Mouse (Mus musculus) midbrain, embryonic 15.5 days (tissue): Measurements from ENCODE around the gene Nfam1. TPM values are rescaled to one million over a fixed set of nuclear protein-coding genes. Genes with fewer than 3 reads are reported as not detected.
A peak's percentile ranks its signal among the peaks of the same experiment; 100 is the strongest.

Experiments used
- ATAC-seq: fragments of 200-750 bp; cut with Nextera tagmentation; replicated peaks from 2 replicates; pipeline ENCODE4 v1.8.0; 2017; ENCODE audit warnings: moderate TSS enrichment
- H3K27ac ChIP-seq: fragments of 300-500 bp; sonication (generic); 2 replicates; pipeline ENCODE4 v1.5.1; 2015; ENCODE audit warnings: mild to moderate bottlenecking, inconsistent platforms
- H3K27me3 ChIP-seq: fragments of 300-500 bp; sonication (generic); replicated peaks from 2 replicates; pipeline ENCODE4 v1.6.1; 2015; ENCODE audit warnings: inconsistent platforms
- H3K36me3 ChIP-seq: fragments of 300-500 bp; sonication (generic); replicated peaks from 2 replicates; pipeline ENCODE4 v1.6.1; 2015; ENCODE audit warnings: inconsistent platforms
- H3K4me1 ChIP-seq: fragments of 300-500 bp; sonication (generic); 2 replicates; pipeline ENCODE4 v1.6.1; 2015; ENCODE audit warnings: inconsistent platforms
- H3K4me2 ChIP-seq: fragments of 300-500 bp; sonication (generic); 2 replicates; pipeline ENCODE4 v1.6.1; 2015; ENCODE audit warnings: inconsistent platforms, mild to moderate bottlenecking, moderate library complexity
- H3K4me3 ChIP-seq: fragments of 300-500 bp; sonication (generic); 2 replicates; pipeline ENCODE4 v1.5.1; 2015; ENCODE audit warnings: mild to moderate bottlenecking, inconsistent platforms
- H3K9ac ChIP-seq: fragments of 300-500 bp; sonication (generic); 2 replicates; pipeline ENCODE4 v1.6.1; 2015; ENCODE audit warnings: mild to moderate bottlenecking, inconsistent platforms
- H3K9me3 ChIP-seq: fragments of 300-500 bp; sonication (generic); 2 replicates; pipeline ENCODE4 v1.6.1; 2016; ENCODE audit warnings: inconsistent platforms
- WGBS: fragments of 180-500 bp; shearing (Covaris S2); methylation state at CpG from one replicate; pipeline ENCODE4 v1.1.7; 2015; ENCODE audit warnings: mixed read lengths; 5-methylcytosine and 5-hydroxymethylcytosine counted together
- polyA plus RNA-seq: library from polyadenylated mRNA; unstranded; fragments of >200 nt; fragmentation: Nextera tagmentation; extraction: Ambion mirVana; gene quantifications from 2 replicates; pipeline ENCODE4 v1.2.1, GENCODE M21; 2015

Nfam1 gene
- polyA plus RNA-seq, 1 experiment from 2014 or later, result 2.9 TPM

DNA sequence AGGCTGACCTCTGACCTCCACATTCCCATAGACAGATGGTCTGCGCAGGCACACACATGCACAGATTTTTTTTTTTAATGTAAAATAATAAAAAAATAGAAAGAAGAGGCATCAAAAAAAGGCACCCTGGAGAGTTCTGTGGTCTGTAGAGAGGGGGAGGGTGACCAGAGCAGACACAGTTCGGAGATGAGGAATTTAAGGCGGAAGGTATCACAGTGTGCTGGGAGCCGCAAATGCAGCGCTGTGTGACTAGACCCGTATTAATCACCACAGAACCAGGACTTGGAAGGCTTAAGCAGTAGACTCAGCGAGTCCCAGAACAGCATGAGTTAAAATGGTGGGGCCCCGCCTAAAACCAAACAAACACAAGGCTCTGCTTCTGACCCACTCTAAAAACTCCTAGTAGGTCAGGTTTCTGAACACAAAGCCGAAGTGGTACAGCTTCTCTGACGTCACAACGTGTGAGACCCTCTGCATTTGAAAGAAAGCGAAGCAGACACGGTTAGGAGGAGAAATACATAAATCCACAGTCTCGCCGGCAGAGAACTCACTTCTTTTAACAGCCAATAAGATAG, 25.7 kb downstream of the Nfam1 start:
- no peak for ATAC-seq
- WGBS, result 44% methylated on average over 15 of the region's 15 CpGs
- no peak overlapping the region for H3K9ac ChIP-seq

DNA sequence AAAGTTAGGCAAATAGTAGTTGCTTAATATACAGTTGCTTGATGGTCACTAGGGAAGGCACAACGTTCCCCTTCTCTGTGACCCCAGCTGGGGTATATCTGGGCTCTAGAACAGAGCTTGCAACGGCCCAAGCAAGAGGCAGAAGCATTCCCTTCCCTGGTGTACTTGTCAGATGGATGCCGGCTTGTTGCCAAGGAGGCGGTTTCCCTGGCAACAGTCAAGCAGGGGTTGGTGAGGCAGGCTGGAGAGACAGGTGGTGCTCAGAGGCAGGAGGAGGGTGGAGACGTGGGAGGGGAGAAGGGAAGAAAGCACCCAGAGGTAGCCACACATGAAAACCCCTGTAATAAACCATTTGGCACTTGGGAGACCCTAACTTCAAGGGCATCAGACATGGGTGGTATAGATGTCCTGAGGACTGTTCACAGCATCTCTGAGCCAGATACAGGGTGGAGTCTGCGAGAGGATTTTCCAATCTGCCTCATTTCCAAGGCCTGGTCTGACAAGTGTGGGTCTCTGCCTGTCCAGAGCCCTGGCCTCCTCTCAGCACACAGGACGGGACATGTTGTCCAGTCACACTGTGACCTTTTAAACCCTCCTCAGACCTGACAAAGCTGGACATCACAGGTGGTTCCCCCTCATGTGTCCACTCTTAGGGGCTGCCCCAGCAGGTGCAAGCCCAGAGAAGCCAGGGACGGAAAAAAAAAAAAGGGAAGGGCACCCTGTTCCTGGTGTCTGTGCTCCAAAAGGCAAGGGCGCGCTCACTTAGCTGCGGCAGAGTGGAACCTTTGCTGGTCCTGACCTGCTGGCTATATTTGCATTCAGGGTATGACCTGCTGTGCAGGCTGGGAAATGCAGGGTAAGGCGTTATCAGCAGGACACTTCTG, 30.2 kb downstream of the Nfam1 start:
- H3K4me1 ChIP-seq, result peaks cover 26% of the 10 kb centered on the region
- peak; percentile 92 for ATAC-seq
- H3K9ac ChIP-seq, result peak overlapping the region; percentile 9; the same call in 1 of the 2 replicates
- no peaks in the 10 kb centered on the region for H3K9me3 ChIP-seq
- no peak overlapping the region for H3K4me2 ChIP-seq
- H3K36me3 ChIP-seq, result no peaks in the 10 kb centered on the region
- H3K27ac ChIP-seq, result peak overlapping the region; percentile 77
- no peak overlapping the region for H3K4me3 ChIP-seq
- H3K27me3 ChIP-seq, result peaks cover 4% of the 10 kb centered on the region; the same call in 1 of the 2 replicates
- WGBS, result 27% methylated on average over 12 of the region's 12 CpGs

More for the DNA sequence above, 25.7 kb downstream of the Nfam1 start:
- Histone ChIP-seq H3K9me3 (no peaks in the 10 kb centered on the region), H3K4me1 (peaks cover 35% of the 10 kb centered on the region), H3K4me2 (no peak overlapping the region), H3K27ac (no peak overlapping the region), H3K27me3 (peaks cover 2% of the 10 kb centered on the region; the same call in 1 of the 2 replicates), H3K4me3 (no peak overlapping the region), H3K36me3 (no peaks in the 10 kb centered on the region)

DNA sequence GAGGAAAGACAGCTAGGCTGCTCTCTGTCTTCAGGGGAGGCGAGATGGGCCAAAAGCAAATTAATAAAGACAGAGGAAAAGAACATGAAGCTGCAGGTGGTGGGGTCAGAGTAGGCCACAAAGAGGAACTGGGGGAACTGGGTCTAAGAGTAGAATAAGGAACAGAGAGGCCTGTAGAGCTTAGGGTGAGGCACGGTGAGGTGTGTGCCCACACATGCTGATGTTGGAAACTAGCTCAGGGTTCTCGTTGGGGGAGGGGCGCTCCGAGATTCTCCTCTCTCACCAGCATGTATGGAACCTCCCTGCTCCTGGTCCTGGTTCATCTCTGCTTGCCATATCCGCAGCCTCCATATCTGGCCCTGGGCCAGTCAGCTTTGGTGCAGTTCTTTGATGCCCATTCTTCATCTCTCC, 34.3 kb downstream of the Nfam1 start:
- 82% methylated on average over 6 of the region's 6 CpGs for WGBS
- no peak overlapping the region for H3K27ac ChIP-seq
- H3K36me3 ChIP-seq, result no peaks in the 10 kb centered on the region
- no peak overlapping the region for H3K4me2 ChIP-seq
- 0 out of 2 replicates have a peak, but pooled peaks cover 4% of the 10 kb centered on the region for H3K27me3 ChIP-seq
- no peak overlapping the region for H3K4me3 ChIP-seq
- no peaks in the 10 kb centered on the region for H3K9me3 ChIP-seq
- no peak overlapping the region for H3K9ac ChIP-seq
- no peak for ATAC-seq
- peaks cover 67% of the 10 kb centered on the region for H3K4me1 ChIP-seq

DNA sequence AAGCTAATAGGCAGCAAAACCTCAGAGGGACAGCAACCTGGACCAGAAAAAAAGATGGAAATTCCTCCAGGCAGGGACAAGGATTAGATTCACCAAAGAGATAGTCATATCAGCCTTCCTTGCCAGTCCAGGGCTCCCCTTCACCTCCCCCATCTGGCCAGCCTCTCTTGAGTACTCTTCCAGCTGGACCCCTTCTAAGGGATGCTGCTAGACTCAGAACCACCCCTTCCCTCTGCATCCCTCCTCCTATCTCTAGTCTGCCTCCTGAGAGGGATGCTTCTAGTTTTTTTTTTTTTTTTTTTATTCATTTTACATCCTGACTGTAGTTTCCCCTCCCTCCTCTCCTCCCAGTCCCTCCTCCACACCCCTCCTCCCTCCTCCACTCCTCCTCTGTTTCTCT, 36.7 kb downstream of the Nfam1 start:
- H3K4me1 ChIP-seq, result peaks cover 56% of the 10 kb centered on the region

DNA sequence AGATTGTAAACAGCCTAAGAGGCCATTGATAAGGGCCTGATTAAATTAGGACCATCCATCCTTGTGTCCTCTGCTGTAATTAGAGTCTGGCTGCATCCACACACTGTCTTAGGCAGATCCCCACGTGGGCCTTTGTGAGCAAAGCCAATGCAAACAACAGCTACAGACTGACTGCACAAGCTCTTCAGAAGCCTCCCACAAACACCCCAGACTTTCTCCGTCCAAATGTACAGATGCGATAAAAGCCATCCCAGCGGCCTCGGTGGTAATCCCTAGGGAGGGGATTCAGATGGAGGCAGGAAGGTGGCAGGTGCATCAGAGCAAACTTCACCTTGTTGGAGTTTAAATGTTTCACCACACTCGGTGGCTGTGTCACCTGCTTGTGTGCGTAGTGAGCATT, 37.9 kb downstream of the Nfam1 start:
- 0 out of 2 replicates have a peak, but pooled peaks cover 4% of the 10 kb centered on the region for H3K27me3 ChIP-seq
- no peak for ATAC-seq
- H3K9ac ChIP-seq, result no peak overlapping the region
- peak overlapping the region; percentile 53; the same call in 1 of the 2 replicates for H3K27ac ChIP-seq
- H3K4me1 ChIP-seq, result peaks cover 56% of the 10 kb centered on the region
- no peak overlapping the region for H3K4me2 ChIP-seq
- no peaks in the 10 kb centered on the region for H3K9me3 ChIP-seq
- no peaks in the 10 kb centered on the region for H3K36me3 ChIP-seq
- 36% methylated on average over 7 of the region's 7 CpGs for WGBS
- H3K4me3 ChIP-seq, result no peak overlapping the region

More for the DNA sequence above, 36.7 kb downstream of the Nfam1 start:
- H3K9me3 ChIP-seq, result no peaks in the 10 kb centered on the region
- no peak overlapping the region for H3K9ac ChIP-seq
- ATAC-seq, result no peak
- H3K36me3 ChIP-seq, result no peaks in the 10 kb centered on the region
- 0 out of 2 replicates have a peak, but pooled peaks cover 4% of the 10 kb centered on the region for H3K27me3 ChIP-seq
- no peak overlapping the region for H3K27ac ChIP-seq
- H3K4me2 ChIP-seq, result no peak overlapping the region
- no peak overlapping the region for H3K4me3 ChIP-seq

DNA sequence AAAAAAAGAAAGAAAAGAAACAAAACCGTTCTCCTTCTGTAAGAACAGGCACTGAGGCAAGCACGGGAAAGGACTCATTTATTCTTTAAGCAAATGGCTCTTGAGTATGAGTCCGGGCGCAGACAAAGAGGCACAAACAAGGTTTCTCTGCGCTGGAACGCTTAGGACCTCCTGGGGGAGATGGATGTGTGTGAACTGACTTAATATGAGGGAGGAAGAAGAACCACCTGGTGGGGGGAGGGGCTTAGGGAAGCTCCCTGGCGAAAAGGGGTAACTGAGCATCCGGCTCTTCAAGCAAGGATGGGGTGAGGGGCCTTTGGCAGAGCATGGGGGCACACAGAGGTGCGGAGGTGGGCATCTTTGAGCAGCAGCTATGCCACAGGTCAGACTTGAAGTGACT, 40.2 kb downstream of the Nfam1 start:
- no peak for ATAC-seq
- H3K4me2 ChIP-seq, result no peak overlapping the region
- H3K4me1 ChIP-seq, result peaks cover 66% of the 10 kb centered on the region
- H3K9ac ChIP-seq, result no peak overlapping the region
- H3K27ac ChIP-seq, result no peak overlapping the region; the same call in 1 of the 2 replicates
- WGBS, result 45% methylated on average over 9 of the region's 9 CpGs
- H3K27me3 ChIP-seq, result no peaks in the 10 kb centered on the region
- no peaks in the 10 kb centered on the region for H3K9me3 ChIP-seq
- no peaks in the 10 kb centered on the region for H3K36me3 ChIP-seq
- no peak overlapping the region for H3K4me3 ChIP-seq

DNA sequence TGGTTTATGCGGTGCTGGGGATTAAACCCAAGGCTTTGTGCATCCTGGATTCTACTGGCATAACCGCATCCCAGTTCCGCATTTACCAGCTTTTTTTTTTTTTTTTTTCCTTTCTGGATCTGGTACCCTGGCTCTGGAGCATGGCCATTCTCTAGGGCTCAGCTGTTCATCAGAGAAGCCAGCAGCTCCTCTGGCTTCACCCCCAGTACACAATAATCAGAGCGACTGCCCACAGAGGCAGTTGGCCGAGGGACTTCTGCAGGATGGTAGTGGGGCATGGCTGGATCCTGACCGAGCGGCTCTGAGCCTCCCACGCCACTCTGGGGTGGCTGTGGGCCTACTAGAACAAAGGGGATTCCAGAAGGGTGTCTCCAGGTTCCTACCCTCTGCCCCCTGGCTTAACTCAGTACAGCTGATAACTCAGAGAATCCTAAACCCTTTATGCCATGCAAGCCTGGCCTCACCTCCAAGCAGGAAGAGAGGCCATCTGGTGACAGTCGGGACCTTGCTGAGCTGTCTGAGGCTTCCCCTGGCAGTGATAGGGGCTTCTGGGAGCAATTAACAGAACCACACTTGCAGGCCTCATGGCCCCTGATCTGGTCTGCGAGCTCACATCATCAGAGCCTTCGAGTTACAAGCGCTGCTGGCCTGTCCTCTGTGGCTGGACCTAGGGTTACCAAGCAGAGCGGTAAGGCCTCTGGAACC, 40.9 kb downstream of the Nfam1 start:
- Histone ChIP-seq H3K9me3 (no peaks in the 10 kb centered on the region), H3K4me2 (no peak overlapping the region), H3K4me1 (peaks cover 64% of the 10 kb centered on the region), H3K4me3 (no peak overlapping the region), H3K27me3 (no peaks in the 10 kb centered on the region), H3K27ac (peak overlapping the region; percentile 23; the same call in 1 of the 2 replicates), H3K36me3 (no peaks in the 10 kb centered on the region), H3K9ac (no peak overlapping the region)
- 61% methylated on average over 13 of the region's 13 CpGs for WGBS
- no peak for ATAC-seq

DNA sequence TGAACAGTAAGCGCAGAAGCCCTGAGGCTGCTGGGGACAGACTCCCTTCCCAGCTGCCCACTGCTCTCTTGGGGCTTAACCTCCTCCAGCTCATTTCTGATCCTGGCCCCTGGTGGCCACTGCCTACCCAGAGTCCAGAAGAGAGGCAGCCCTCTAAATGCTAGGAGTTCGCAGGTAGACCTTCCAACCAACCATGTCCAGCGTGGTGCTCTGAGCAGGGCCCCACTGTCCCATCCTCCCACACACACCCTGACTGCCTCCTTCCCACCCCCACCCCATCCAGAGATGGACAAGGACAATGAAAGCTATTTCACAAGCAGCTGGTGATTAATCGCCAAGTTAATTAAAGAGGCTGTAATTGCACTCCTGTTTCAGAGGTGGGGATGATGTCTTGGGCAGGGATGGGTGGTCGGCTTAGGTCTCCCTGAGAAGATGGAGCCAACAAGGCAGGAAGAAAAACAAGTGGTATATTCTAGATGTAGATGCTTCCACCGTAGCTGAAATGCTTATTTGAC, 43.9 kb downstream of the Nfam1 start:
- H3K27ac ChIP-seq, result no peak overlapping the region
- no peak overlapping the region for H3K4me2 ChIP-seq
- H3K9ac ChIP-seq, result no peak overlapping the region
- no peak for ATAC-seq
- no peaks in the 10 kb centered on the region for H3K9me3 ChIP-seq
- H3K36me3 ChIP-seq, result no peaks in the 10 kb centered on the region
- no peaks in the 10 kb centered on the region for H3K27me3 ChIP-seq
- H3K4me3 ChIP-seq, result no peak overlapping the region
- WGBS, result 65% methylated on average over 6 of the region's 6 CpGs
- peaks cover 65% of the 10 kb centered on the region for H3K4me1 ChIP-seq

DNA sequence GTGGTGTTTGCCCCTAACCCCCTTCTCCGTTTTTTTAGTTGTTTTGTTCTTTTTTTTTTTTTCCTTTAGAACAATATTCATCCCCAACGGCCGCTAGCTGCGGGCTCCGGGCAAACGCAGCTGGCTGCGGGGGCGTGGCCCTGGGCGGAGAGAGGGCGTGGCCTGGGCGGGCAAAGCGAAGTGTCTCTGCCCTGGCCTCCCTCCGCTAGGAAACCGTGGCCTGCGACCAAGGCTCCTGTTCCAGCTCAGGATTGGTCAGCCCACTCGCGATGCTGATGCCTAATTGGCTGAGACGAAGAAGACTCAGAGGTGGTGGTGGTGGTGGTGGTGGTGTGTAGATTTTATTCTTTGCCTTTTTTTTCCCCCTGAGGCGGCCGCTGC, 45.4 kb downstream of the Nfam1 start, which contains the start of gene Tcf20:
Gene Tcf20 (minus strand): TSS at position 141 of the 381 bp plus-strand sequence.
- WGBS, result 0% methylated on average over 20 of the region's 20 CpGs
- peak; percentile 87 for ATAC-seq

DNA sequence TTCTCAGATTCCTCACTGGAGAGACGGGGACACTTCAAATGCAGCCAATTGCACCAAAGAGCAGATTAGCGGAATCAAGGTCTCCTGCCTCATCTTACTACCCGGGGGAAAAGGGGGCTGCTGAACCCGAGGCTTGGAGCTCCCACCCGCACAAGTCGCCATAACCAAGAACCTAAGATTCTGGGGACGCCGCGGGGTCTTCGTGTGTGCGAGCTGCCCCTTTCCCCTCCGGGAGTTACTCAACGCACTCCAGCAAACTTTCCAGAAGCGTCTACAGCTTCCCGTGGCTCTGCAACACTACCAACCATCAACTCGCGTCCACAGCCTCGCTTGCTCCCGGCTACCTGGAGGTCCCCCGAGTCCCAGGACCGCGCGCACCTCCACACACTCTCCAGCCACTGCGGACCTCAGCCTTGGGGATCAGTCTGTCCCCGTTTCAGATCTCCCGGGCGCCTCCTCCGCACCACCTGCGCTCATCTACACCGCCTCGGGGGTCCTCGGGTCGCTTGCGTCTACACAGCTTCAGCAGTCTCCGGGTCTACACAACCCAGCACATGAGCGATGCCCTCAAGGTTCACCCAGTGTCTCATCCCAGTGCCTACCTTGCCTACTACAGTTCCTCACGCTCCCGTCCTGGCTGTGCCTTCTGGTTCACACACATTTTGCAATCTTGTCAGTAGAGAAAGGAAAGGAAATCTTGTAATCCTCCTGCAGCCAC, 45.9 kb downstream of the Nfam1 start:
- Histone ChIP-seq H3K4me3 (peak overlapping the region; percentile 49), H3K27me3 (no peaks in the 10 kb centered on the region), H3K36me3 (no peaks in the 10 kb centered on the region), H3K4me1 (peaks cover 71% of the 10 kb centered on the region), H3K9me3 (no peaks in the 10 kb centered on the region), H3K4me2 (peak overlapping the region; percentile 95), H3K9ac (peak overlapping the region; percentile 49), H3K27ac (peak overlapping the region; percentile 48)
- ATAC-seq, result peak; percentile 34; the same call in 1 of the 2 replicates
- WGBS, result 1% methylated on average over 38 of the region's 38 CpGs

More for the DNA sequence above, 45.4 kb downstream of the Nfam1 start, which contains the start of gene Tcf20:
- Histone ChIP-seq H3K4me2 (peak within 1 kb of the TSS; percentile 95), H3K9ac (peak within 1 kb of the TSS; percentile 49), H3K27ac (peak within 1 kb of the TSS; percentile 71), H3K4me1 (peaks cover 71% of the 10 kb centered on the region), H3K27me3 (no peaks in the 10 kb centered on the region), H3K9me3 (no peaks in the 10 kb centered on the region), H3K4me3 (peak within 1 kb of the TSS; percentile 49), H3K36me3 (no peaks in the 10 kb centered on the region)

DNA sequence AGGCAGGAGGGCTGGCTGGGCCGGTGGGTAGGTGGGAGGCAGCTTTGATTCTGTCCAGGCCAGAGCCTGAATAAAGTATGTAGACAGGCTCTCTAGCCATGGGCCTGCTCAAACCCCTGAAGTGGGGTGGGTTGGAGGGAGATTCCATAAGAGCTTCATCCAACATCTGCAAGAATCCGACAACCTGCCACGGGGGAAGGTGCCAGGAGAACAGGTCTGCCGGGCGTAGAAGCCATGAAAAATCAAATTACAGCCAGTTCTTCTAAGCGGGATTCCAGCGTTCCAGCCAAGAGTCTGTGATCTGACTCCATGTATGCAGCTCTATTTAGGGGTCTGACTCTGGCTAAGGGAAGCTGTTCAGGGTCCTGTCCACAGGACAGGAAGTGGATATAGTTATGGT, 48.5 kb downstream of the Nfam1 start:
- Histone ChIP-seq H3K9me3 (no peaks in the 10 kb centered on the region), H3K27ac (peak overlapping the region; percentile 88; the same call in 1 of the 2 replicates), H3K36me3 (no peaks in the 10 kb centered on the region), H3K9ac (no peak overlapping the region), H3K4me3 (no peak overlapping the region), H3K27me3 (no peaks in the 10 kb centered on the region), H3K4me1 (peaks cover 81% of the 10 kb centered on the region), H3K4me2 (peak overlapping the region; percentile 49; the same call in 1 of the 2 replicates)
- ATAC-seq, result no peak
- WGBS, result 43% methylated on average over 7 of the region's 7 CpGs
